ENCODE assay signal across 7 mouse cellular contexts in the genomic region with DNA sequence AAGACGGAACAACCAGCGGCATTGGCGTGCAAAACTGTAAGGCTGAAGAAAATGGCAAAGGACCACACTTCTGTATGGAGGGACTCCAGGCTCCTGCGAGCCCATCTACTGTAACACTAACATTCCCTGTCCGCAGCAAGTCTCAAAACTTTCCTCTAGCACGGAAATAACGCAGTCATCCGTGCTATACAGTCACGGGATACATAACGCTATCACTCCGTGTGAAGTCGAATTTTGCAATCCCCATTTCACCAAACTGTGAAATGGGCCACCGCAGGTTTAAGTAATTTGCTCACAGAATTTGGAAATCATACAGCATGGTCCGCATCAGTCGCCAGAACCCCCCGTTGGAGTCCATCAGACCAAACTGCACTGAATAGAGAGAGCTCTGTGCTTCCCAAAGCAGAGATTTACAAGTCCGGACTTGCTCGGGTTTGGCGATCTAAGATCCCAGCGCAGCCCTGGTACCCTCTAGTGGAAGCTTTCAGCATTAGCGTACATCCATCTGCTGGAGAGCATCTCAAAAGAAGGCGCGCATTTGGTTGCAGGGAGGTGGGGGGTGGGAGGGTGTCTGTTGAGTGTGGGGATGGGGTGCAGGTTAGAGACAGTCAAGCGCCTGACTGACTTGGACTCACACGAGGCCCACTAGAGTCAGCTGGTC. TPM values are rescaled to one million over a fixed set of nuclear protein-coding genes. Genes with fewer than 3 reads are reported as not detected.
DNase-seq lines count a peak whose midpoint lies in the region; ATAC-seq and TF ChIP-seq lines count a peak whose summit lies in the region.

No protein-coding gene starts in this region.

- peak; percentile 89 for DNase-seq in adrenal gland, adult 2 months
- peak; percentile 70 for DNase-seq in embryo, embryonic 11.5 days (ENCODE audit: low read depth, low spot score)
- DNase-seq in heart, adult 11 months: peak; percentile 97
- peak; percentile 74 for DNase-seq in kidney, adult 11 months
- peak; percentile 80 for DNase-seq in limb, embryonic 11.5 days (ENCODE audit: low spot score)

- no peaks in the 10 kb centered on the region for H3K9me3 ChIP-seq in limb, embryonic 11.5 days (ENCODE audit: control insufficient read depth, low read length)
- no peaks in the 10 kb centered on the region for H3K9me3 ChIP-seq in midbrain, embryonic 13.5 days

- no peaks in the 10 kb centered on the region for H3K36me3 ChIP-seq in limb, embryonic 11.5 days (ENCODE audit: control insufficient read depth, insufficient read depth, low read length)
- H3K36me3 ChIP-seq in midbrain, embryonic 13.5 days: no peaks in the 10 kb centered on the region
- no peaks in the 10 kb centered on the region for H3K36me3 ChIP-seq in small intestine, adult 2 months (ENCODE audit: control insufficient read depth, insufficient read depth, low read length)

- H3K4me2 ChIP-seq in limb, embryonic 11.5 days (ENCODE audit: low read depth, severe bottlenecking): peak overlapping the region; percentile 59
- H3K4me2 ChIP-seq in midbrain, embryonic 13.5 days (replicated peaks): peak overlapping the region; percentile 59

- TF ChIP-seq CTCF in small intestine, adult 2 months (IDR thresholded peaks at IDR 0.05; ENCODE audit: extremely low read depth, insufficient read length, insufficient replicate concordance, low read depth, low read length): peak; percentile 88; the same call in 1 of the 2 replicates

- H3K4me1 ChIP-seq in limb, embryonic 11.5 days (ENCODE audit: control insufficient read depth, insufficient read depth, low read length): peaks cover 8% of the 10 kb centered on the region; the same call in 1 of the 2 replicates
- H3K4me1 ChIP-seq in midbrain, embryonic 13.5 days (replicated peaks): peaks cover 25% of the 10 kb centered on the region
- H3K4me1 ChIP-seq in small intestine, adult 2 months (ENCODE audit: control insufficient read depth, insufficient read depth, insufficient read length, low read length): no peaks in the 10 kb centered on the region

- H3K9ac ChIP-seq in limb, embryonic 11.5 days (ENCODE audit: low read length): peak overlapping the region; percentile 47
- H3K9ac ChIP-seq in midbrain, embryonic 13.5 days (replicated peaks): peak overlapping the region; percentile 63

- TF ChIP-seq POLR2A in small intestine, adult 2 months (IDR thresholded peaks at IDR 0.05; ENCODE audit: low read depth, low read length): no peak

- under 1% methylated on average over 25 of the region's 25 CpGs for WGBS in limb, embryonic 11.5 days
- WGBS in midbrain, embryonic 13.5 days: under 1% methylated on average over 25 of the region's 25 CpGs
- WGBS in small intestine, adult 2 months: under 1% methylated on average over 25 of the region's 25 CpGs

- no peak for ATAC-seq in limb, embryonic 11.5 days (ENCODE audit: insufficient number of reproducible peaks, low FRiP score, low TSS enrichment, low read depth)
- peak; percentile 80 for ATAC-seq in midbrain, embryonic 13.5 days

- H3K4me3 ChIP-seq in limb, embryonic 11.5 days (ENCODE audit: low read depth, low read length): peak overlapping the region; percentile 28
- peak overlapping the region; percentile 41 for H3K4me3 ChIP-seq in midbrain, embryonic 13.5 days (replicated peaks)
- peak overlapping the region; percentile 51 for H3K4me3 ChIP-seq in small intestine, adult 2 months (ENCODE audit: low read depth, low read length)

- no peak overlapping the region for H3K27ac ChIP-seq in limb, embryonic 11.5 days (replicated peaks; ENCODE audit: low read depth, low read length)
- no peak overlapping the region for H3K27ac ChIP-seq in midbrain, embryonic 13.5 days
- peak overlapping the region; percentile 83 for H3K27ac ChIP-seq in small intestine, adult 2 months (ENCODE audit: insufficient read depth, low read depth, low read length)

- 0 out of 2 replicates have a peak, but pooled peaks cover 3% of the 10 kb centered on the region for H3K27me3 ChIP-seq in limb, embryonic 11.5 days (ENCODE audit: control insufficient read depth, insufficient read depth, low read length)
- H3K27me3 ChIP-seq in midbrain, embryonic 13.5 days: no peaks in the 10 kb centered on the region
- H3K27me3 ChIP-seq in small intestine, adult 2 months (ENCODE audit: control insufficient read depth, insufficient read depth, low read length): no peaks in the 10 kb centered on the region

RNA-seq across cellular contexts. Expression of a gene that starts 5.5 kb away (rescaled TPM):
- 10 to 100 TPM; 34.7 to 41.3 TPM for total RNA-seq in adrenal gland, adult 2 months (2021)
- polyA plus RNA-seq in adrenal gland, adult 2 months (2012; rRNA removed): 9.5 and 10.9 TPM in 2 replicates
- polyA plus RNA-seq in limb, embryonic 11.5 days (2014; fragmentation: Nextera tagmentation; extraction: Ambion mirVana): 57.2 and 58.2 TPM in 2 replicates
- 39.6 and 46.4 TPM in 2 replicates for polyA plus RNA-seq in midbrain, embryonic 13.5 days (2015; fragmentation: Nextera tagmentation; extraction: Ambion mirVana)
- polyA plus RNA-seq in small intestine, adult 2 months (2012; rRNA removed): 4.9 and 8.6 TPM in 2 replicates

RNA-seq across cellular contexts. Expression of a gene that starts 29.6 kb away (rescaled TPM):
- total RNA-seq in adrenal gland, adult 2 months (2021): 10 to 100 TPM; 69.2 to 70.2 TPM
- polyA plus RNA-seq in adrenal gland, adult 2 months (2012; rRNA removed): 29.8 and 34.3 TPM in 2 replicates
- 64.1 and 80.1 TPM in 2 replicates for polyA plus RNA-seq in limb, embryonic 11.5 days (2014; fragmentation: Nextera tagmentation; extraction: Ambion mirVana)
- polyA plus RNA-seq in midbrain, embryonic 13.5 days (2015; fragmentation: Nextera tagmentation; extraction: Ambion mirVana): 146 and 156 TPM in 2 replicates
- polyA plus RNA-seq in small intestine, adult 2 months (2012; rRNA removed): 16.2 and 27.3 TPM in 2 replicates

RNA-seq across cellular contexts. Expression of a gene that starts 41.8 kb away (rescaled TPM):
- total RNA-seq in adrenal gland, adult 2 months (2021): 1 to 10 TPM; 1.2 TPM
- polyA plus RNA-seq in adrenal gland, adult 2 months (2012; rRNA removed): 0.99 and 1.2 TPM in 2 replicates
- 0.04 and 0.07 TPM in 2 replicates for polyA plus RNA-seq in limb, embryonic 11.5 days (2014; fragmentation: Nextera tagmentation; extraction: Ambion mirVana)
- polyA plus RNA-seq in midbrain, embryonic 13.5 days (2015; fragmentation: Nextera tagmentation; extraction: Ambion mirVana): 0.39 and 0.48 TPM in 2 replicates
- polyA plus RNA-seq in small intestine, adult 2 months (2012; rRNA removed): 0.03 TPM in 2 replicates

RNA-seq across cellular contexts. Expression of a gene that starts 52.3 kb away (rescaled TPM):
- total RNA-seq in adrenal gland, adult 2 months (2021): 10 to 100 TPM; 20.3 to 20.8 TPM
- 9.9 and 10.3 TPM in 2 replicates for polyA plus RNA-seq in adrenal gland, adult 2 months (2012; rRNA removed)
- polyA plus RNA-seq in limb, embryonic 11.5 days (2014; fragmentation: Nextera tagmentation; extraction: Ambion mirVana): 2.1 and 2.2 TPM in 2 replicates
- polyA plus RNA-seq in midbrain, embryonic 13.5 days (2015; fragmentation: Nextera tagmentation; extraction: Ambion mirVana): 8.8 and 9.4 TPM in 2 replicates
- 2.5 and 4.6 TPM in 2 replicates for polyA plus RNA-seq in small intestine, adult 2 months (2012; rRNA removed)
